Mouse (Mus musculus) CH12.LX (cell line): ENCODE results near the gene Sh3rf3.

Experiments used
- POLR2A ChIP-seq: IDR thresholded peaks from 2 replicates; pipeline ENCODE4 v1.6.1; 2011; ENCODE audit warnings: low read depth, mild to moderate bottlenecking, improper control_type of control experiment, low read length
- RCOR1 ChIP-seq: conservative IDR thresholded peaks from 2 replicates; pipeline ENCODE4 v1.6.1; 2012; ENCODE audit warnings: low read depth, mild to moderate bottlenecking, inconsistent platforms, low read length, improper control_type of control experiment
- SIN3A ChIP-seq: IDR thresholded peaks from 2 replicates; pipeline ENCODE4 v1.6.1; 2012; ENCODE audit warnings: low read length, improper control_type of control experiment, inconsistent platforms
- ZC3H11A ChIP-seq: IDR thresholded peaks from 2 replicates; pipeline ENCODE4 v1.6.1; 2012; ENCODE audit warnings: low read depth, mild to moderate bottlenecking, inconsistent platforms, low read length, improper control_type of control experiment
- ZMIZ1 ChIP-seq: IDR thresholded peaks from 2 replicates; pipeline ENCODE4 v1.6.1; 2012; ENCODE audit warnings: low read depth, mild to moderate bottlenecking, inconsistent platforms, low read length, improper control_type of control experiment

DNA sequence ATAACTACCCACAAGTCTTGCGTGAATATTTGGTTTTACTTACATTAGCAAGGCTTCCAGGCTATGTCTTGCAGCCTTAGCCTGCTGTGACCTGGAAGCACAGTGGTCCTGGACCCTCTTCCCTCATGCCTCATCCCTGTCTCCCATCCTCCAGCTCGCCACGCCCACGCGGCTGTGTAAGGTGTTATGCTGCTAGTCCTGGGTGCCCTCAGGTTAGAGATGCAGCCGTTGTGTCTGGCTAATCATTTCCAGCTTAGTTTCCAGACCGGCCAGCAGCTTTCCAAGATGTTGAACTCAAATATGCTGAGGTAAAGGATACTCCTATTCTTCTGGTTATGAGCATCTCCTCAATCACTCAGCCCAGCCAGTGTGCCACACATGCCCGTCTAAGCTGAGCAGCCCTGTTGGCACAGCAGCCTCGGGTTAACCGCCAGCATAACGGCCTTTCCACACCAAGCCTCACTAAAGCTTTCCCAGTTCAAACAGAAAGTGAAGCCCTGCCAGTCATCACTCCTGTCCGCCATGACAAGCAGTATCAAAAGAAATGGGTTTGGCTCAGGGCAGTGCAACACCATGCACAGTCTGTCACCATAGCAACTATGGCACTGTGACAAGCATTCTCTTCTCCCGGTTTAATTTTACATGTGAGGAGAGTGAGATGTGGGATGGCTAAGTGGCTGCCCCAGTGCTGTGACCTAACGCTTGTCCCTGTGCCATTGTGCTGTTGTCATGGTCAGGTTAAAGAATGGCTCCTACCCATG is 276.9 kb downstream of the Sh3rf3 start:
- TF ChIP-seq ZC3H11A (no peak), RCOR1 (no peak), SIN3A (no peak), POLR2A (no peak), ZMIZ1 (no peak)
